Mouse (Mus musculus): ENCODE data around the gene 5530401A14Rik.

5530401A14Rik gene

GRCm38 (mm10) chr11:81860250-81860972 is at the start of gene 5530401A14Rik:
5530401A14Rik (plus strand) TSS chr11:81860673.
- in situ Hi-C loops (cut with MboI; ENCODE audit: low sequenced_read_pairs) = no loop called here

DNA sequence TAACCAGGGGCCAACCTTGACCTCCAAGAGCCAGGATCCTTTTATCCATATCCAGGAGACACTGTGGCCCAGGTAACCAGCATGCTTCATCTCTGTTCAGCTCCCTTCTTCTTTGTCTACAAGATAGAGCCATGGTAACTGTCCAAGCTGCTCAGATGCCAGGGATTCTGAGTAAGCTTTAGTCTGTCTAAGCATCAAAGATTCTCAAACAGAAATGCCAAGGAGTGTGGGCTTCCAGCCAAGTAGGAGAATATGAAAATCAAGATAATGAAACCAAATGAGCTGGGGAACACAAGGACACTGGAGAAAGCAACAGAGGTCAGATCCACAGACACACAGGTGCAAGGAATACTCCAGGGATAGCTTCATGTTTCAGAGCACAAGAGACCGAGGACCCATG is 45.7 kb upstream of the 5530401A14Rik start:
- in situ Hi-C loops (cut with MboI; ENCODE audit: low sequenced_read_pairs) = no loop called here

- in situ Hi-C loops (cut with MboI; ENCODE audit: low sequenced_read_pairs) = no loop called here
Observed at GRCm38 (mm10) chr11:81816531-81816930, 43.9 kb upstream of the 5530401A14Rik start.

DNA sequence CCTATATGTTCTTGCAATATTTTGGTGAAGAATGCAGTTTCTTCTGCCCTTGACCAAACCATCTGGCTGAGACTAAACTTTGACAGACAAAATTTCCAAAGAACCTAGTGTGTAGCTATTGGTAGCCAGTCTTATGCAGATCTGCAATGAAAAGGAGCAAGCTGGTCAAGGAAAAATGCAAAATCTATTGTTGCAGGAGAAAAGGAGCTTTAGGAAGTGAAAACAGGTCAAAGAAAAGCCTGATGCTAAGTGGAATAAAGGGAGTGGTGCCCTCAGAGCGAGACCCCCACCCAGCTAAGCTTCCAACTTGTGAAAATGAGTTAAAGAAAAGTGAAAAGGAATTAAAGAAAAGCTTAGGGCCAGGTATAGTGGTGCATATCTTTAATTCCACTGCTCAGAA is 28.1 kb upstream of the 5530401A14Rik start:
- in situ Hi-C loops (cut with MboI; ENCODE audit: low sequenced_read_pairs) = no loop called here

- in situ Hi-C loops (cut with MboI; ENCODE audit: low sequenced_read_pairs) = no loop called here
Observed at GRCm38 (mm10) chr11:81838426-81838825, 22.0 kb upstream of the 5530401A14Rik start.

DNA sequence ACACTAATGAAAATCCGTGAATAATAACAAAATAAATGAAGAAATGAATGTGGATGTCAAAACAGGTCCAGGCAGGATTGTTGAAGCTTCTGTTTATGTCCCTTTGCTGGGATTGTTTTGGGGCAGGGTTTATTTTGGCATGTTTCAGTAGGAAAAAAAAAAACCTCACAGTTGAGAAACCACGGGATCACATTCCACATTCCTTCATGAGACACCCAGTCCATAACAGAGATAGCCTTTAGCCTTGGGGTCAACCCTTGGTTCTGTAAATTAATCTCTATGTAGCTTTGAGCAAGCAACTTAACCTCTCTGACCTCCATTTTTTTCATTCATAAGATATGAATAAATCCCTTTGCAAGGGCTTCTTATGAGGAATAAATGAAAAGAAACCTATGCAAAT is 19.5 kb upstream of the 5530401A14Rik start:
- in situ Hi-C loops (cut with MboI; ENCODE audit: low sequenced_read_pairs) = no loop called here

GRCm38 (mm10) chr11:81845010-81845685 is 15.3 kb upstream of the 5530401A14Rik start:
- in situ Hi-C loops (cut with MboI; ENCODE audit: low sequenced_read_pairs) = no loop called here

DNA sequence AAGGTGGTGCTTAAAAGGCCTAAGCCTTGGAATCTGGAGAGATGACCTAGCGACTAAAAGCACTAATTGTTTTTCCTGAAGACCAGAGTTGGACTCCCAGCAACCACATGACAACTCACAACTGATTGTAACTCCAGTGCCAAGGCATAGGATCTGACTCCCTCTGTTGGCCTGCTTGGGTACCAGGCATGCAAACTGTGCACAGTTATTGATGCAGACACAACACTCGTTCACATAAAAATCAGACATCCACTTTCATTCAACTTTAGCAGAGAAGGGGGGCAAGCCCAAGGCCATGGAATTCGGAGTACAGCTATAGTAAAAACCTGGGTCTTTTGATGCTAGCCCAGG is 14.8 kb upstream of the 5530401A14Rik start:
- in situ Hi-C loops (cut with MboI; ENCODE audit: low sequenced_read_pairs) = no loop called here

DNA sequence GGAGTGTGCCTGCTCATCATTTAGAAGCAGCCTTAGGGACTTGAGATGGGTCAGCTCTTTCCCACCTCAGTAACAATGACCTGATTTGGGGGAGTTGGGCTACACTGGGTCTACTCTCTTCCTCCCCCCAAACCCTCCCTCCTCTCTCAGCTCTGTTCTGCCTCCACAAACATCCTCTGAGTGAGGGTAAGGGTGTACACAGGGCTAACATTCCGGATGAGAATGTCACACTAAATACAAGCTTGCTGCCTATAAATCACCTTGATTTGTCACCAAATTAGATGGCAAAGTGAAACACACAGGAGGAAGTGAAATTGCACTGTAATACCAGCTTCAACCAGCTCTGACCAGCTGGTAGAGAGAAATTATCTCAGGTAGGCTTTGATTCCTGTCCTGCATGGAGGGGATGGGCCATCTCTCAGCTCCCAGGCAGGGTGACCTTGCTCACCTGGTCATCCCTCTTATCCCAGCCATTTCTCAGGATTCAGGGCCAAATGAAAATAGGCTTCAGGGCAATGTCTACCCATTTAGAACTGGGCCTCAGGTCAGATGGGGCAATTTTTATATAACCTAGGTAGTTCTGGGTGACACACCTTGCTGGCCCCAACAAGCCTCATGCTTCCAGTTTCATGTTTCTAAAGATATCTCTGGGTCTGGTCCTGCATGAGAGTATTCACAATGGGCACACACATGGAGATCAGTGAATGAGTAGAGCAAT is 12.5 kb upstream of the 5530401A14Rik start:
- in situ Hi-C loops (cut with MboI; ENCODE audit: low sequenced_read_pairs) = no loop called here

DNA sequence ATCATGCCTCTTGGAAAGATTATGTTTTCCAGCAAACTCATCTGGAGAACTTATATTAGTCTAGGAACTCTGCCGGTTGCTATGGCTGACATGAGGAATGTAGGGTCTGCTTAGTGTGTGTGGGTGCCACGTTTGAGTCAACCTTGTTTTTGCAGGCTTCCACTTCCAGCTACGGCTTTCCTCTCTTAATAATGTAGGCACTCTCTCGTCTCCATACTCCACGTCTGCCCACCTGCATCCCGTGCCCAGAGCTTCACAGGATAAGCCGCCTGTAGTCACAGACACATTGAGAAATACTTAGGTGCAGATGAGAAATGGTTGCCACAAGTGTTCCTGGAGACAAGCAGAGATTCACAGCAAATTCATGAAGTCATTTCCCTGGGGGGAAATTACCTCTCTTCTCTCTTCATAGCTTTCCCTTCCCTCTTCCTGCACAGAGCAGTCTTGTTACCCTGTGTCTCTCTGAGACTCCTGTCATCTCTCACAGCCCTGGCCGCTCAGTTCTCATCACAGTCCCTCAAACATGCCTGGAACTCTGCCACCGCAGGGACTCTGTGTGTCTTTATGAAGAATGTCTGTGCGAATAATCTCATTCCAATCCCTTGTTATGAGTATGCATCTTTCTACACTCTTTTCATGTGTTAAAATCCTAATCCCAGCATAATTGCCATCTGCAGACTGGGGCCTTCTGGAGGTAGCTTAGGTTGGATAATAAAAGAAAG is 5.3 kb downstream of the 5530401A14Rik start:
- in situ Hi-C loops (cut with MboI; ENCODE audit: low sequenced_read_pairs) = no loop called here

- in situ Hi-C loops (cut with MboI; ENCODE audit: low sequenced_read_pairs) = no loop called here
Observed at GRCm38 (mm10) chr11:81871506-81872213, 11.2 kb downstream of the 5530401A14Rik start.

DNA sequence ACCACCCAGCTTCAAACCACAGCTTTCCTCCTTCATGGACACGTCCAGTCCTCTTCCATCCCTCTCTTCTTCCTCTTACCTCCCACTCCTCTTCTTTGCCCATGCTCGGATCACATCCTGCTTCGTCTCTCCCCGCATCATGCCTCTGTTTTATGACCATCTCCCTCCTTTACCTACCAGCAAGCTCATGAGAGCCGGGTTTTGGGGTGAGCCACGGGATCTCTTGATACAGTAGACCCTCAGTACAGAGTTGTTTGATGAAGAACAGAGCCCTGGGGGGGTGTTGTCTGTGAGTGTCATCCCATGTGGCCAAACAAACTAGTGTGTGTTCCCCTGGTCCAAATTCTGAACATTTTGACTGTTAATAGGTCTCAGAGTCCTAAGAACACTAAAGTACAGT is 36.0 kb downstream of the 5530401A14Rik start:
- in situ Hi-C loops (cut with MboI; ENCODE audit: low sequenced_read_pairs) = no loop called here

GRCm38 (mm10) chr11:81897547-81898354 is 37.3 kb downstream of the 5530401A14Rik start:
- in situ Hi-C loops (cut with MboI; ENCODE audit: low sequenced_read_pairs) = no loop called here

DNA sequence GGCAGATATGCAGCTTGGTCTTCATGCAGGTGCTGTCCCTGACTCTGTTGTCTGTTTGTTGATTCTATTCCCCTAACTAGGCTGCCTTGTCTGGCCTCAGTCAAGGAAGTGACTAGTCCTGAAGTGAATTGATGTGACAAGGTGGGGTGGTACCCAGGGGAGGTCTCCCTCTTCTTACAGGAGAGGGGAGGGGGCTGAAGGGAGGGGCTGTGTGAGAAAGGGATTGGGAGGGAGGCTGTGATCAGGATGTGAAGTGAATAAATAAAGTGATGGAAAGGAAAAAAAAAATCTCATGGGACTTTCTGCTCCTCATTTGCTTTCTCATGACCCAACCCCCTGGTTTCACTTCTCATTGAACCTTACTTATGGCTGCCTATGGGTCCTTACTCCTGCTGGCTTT is 41.8 kb downstream of the 5530401A14Rik start:
- in situ Hi-C loops (cut with MboI; ENCODE audit: low sequenced_read_pairs) = no loop called here

DNA sequence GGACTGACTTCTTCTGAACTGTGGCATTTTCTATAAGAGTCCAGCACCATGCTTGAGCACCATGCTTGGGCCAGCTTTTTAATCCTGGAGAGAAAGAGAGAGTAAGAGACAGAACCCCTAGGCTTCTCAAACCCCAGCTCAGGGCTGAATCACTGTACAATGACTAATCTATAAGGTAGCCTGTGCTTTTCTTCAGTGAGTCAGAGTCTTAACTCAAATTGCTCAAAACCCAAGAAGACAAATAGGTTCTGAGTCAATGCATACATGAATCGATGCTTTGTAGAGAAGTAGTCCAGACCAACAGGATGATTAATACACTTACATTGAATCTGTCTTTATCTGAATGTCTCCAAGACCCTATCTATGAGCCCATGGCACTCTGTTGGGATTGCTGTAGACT is 48.3 kb downstream of the 5530401A14Rik start:
- in situ Hi-C loops (cut with MboI; ENCODE audit: low sequenced_read_pairs) = no loop called here

DNA sequence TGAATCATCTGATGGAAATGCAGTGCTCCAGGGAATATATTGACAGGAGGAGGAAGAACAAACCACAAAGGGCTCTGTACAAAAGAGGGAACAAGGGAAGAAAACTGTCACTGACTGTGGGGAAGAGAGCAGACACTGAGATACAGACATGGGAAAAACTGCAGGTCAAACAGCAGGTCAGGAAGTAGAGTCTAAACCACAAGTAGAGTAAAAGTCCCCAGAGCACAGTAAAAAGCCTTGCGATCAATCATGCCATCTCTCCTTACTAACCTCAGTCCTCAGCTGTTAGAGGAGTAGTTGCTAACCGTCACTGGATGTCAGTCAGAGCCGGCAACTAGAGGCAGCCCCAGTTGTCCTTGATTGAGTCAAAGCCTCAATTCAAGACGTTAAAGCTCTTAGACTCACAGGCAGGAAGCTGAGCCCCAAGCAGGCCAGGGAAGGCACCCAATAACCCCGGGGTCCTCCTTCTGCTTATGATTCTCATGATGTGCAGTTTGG is 49.0 kb downstream of the 5530401A14Rik start:
- in situ Hi-C loops (cut with MboI; ENCODE audit: low sequenced_read_pairs) = no loop called here

GRCm38 (mm10) chr11:81913071-81913470 is 52.6 kb downstream of the 5530401A14Rik start:
- in situ Hi-C loops (cut with MboI; ENCODE audit: low sequenced_read_pairs) = no loop called here

- in situ Hi-C loops (cut with MboI; ENCODE audit: low sequenced_read_pairs) = no loop called here
Observed at GRCm38 (mm10) chr11:81915501-81915900, 55.0 kb downstream of the 5530401A14Rik start.

- in situ Hi-C loops (cut with MboI; ENCODE audit: low sequenced_read_pairs) = no loop called here
Observed at GRCm38 (mm10) chr11:81923096-81923495, 62.6 kb downstream of the 5530401A14Rik start.

DNA sequence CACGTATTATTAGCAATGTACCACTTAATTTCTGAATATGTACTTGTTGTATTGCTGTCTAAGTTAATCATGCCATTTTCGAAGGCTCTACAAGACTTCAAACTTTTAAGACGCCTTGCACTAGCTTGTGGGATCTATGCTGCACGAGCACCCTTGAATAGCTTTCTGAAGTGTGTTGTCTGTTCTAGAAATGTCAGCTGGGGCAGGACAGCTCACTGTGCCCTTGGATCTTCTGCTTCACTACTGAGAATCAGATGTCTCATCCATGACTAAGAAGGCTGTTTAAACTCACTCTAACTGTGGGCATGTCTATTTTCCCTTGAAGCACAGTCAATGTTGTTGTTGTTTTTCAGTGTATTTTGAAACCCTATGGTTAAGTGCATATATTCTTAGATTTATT is 63.2 kb downstream of the 5530401A14Rik start:
- in situ Hi-C loops (cut with MboI; ENCODE audit: low sequenced_read_pairs) = no loop called here

All from CH12F3 (cell line).